Mouse (Mus musculus) retina, postnatal 7 days (tissue): ENCODE results near the gene Wnt9a.
"Not testable (repeated sequence)": the region's sequence is repeated elsewhere in the genome, so short reads cannot be mapped to it uniquely, and the experiment has no call there.

Source experiments
- DNase-seq: peaks from one replicate; pipeline ENCODE4 v3.0.0-alpha.2; 2012; ENCODE audit warnings: low read depth, low spot score

Gene Wnt9a

DNA sequence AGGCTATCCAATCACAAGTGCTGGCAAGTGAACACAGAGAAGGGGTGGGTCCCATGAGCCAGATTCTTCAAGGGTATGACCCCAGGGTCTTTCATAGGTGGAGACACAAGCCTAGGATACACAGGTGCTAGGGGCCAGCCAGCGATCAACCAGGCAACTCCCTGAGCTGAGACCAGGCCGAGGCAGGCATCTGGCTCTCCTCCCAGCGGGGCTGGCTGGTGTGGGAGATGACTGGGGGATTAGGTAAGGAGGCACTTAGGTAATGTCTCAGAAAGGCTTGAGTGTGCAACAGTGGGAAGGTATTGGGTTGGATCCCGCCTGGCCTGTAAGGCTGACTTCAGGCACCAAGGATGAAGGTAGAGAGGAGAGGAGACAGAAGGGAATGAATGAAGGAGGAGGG, 28.4 kb downstream of the Wnt9a start:
- DNase-seq, result no peak

DNA sequence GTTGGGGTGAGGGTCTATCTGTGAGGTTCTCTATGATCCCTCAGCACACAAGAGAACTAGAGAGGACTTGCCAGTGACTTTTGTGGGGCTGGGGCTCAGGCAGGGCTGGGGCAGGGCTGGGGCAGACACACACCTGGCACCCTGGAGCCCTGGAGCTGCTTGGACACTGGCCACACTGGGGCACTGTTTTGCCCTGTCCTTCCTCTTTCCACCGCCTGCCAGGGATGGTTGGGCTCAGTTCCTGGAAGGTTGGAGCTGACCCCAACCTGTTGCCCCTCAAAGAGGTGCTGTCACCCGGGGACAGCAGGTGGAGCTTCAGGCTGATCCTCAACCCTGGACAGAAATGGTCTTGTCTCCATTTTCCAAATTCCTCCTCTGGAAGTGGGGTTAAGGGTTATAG, 29.2 kb downstream of the Wnt9a start:
- DNase-seq, result no peak

DNA sequence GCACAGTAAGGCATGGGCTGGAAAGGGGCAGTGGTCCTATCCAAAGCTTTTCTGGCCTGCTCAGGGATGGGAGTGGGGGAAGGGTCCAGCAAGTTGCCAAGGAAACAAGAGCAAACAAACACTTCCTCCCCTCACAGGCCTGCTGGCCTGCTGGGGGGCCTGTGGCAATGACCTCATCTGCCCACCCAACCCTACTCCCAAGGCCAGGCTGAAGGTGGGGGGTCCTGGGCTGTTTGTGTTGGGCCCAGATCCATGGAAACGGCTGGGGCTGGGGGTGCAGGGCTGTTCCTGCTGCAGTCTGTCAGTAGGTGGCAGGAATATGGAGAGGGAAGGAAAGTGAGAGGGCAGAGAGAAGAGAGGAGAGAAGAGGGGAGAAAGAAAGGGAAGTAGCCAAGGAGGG, 29.7 kb downstream of the Wnt9a start:
- no peak for DNase-seq

DNA sequence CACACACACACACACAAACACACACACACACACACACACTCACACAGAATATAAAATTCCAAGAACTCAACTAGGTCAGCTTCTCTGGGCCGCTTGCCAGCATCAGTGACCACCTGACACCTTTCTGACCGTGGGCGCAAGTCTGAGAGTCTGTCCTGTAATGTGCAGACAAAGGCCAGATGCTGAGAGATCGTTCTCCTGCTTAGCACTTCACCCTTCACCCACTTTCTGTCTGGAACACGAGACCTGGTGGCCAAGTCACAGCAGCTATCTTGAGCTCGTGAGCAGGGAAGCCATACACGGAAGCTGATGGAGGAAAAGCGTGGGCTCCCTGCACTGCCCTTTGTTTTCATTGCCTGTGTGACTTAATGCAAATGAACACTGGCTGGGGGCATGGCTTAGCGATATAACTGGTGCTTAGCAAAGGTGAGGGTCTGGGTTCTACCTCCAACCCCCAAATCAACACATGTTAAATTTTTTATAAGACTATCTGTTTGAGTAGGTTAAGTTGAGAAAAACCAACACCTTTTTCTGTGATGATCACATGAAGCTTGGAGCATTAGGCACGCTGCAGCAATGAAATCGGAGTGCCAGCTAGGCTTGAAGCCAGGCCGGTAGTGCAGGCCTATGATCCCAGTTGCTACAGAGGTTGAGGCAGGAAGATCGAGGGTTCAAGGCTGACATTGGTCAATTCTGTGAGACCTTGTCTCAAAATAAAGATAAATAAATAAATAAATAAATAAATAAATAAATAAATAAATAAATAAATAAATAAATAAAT, 31.4 kb downstream of the Wnt9a start:
- no peak for DNase-seq

DNA sequence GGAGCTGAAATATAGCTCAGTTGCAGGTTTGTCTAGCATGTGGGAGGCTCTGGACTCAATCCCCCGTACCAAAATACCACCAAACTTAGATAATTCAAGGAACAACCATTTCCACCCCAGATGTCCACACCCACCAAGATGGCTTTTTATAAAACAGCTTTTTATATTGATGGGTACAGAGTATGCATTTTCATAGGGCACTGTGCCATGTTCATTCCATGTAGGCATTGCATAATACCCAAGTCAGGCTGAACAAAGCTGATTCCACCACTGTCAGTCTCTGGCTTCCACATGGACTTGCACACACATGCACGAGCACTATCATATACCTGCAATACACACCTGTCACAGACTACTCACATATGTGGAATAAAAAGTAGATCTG, 32.0 kb downstream of the Wnt9a start:
- DNase-seq, result no peak

DNA sequence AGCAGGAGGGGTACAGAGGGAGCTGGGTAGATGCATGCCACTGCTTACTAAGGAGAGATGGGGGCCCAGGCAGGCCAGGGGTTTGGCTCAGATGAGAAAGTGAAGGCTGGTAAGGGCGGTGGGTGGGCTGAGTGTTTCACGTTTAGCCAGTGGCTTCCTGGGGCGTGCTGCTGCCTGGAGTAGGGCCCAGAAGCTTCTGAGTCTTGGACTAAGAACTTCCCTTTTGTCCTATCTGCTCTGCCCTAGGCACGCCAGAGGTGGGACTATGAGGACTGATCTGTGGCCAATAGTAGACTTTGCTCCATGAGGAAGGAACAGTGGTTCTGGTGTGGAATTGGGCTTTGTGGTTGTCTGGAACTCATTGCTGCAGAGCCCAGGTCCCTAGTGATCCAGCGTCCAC, 36.2 kb downstream of the Wnt9a start:
- no peak for DNase-seq

DNA sequence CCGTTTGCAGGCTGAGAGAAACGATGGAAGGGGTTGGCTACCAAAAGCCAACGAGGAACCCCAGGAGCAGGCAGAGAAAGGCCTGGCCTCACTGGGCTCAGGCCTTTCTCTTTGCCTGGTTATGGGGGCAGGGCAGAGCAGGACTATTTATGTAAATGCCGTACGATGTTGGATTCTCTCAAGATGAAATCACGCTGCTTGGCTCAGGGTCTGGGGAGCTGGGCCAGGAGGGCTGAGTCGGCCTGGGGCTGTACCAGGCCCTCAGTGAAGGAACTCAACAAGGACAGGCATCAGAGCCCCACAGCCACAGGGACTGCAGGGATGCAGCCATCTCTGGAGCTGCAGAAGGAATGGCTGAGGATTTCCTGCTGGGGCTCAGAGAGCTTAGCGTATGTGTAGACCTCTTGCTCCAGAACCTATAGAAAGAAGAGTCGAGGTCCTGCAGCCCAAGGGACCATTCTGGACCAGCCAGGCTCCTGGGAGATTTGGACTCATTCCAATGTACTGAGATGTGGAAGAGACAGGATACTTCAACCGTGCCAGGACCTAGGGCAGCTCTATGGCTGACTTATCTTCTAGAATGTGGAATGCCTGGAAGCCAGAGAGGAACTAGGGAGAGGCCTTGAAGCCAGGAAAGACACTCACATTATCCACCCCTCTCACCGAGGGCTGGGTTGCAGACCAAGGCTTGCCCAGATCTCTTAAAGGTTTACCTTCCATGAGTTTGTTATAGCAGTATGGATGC, 39.6 kb downstream of the Wnt9a start:
- no peak for DNase-seq

DNA sequence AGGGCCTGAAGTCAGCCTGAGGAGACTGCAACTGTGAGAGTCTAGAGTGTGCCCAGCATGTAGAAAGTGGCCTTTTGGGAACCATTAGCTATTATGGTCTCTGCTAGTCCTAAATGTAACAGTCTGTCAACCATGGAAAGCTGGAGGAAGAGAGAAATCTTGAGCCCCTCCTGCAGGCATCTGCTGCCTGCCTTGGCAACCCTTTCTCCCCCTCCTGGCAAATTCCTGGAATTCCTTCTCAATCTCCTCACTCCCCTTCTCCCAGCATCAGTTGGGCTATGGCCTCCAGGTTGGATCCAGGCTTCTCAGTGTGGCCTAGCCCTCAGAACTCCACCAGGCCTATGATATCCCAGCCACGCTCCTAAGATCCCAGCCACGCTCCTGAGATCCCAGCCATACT, 43.6 kb downstream of the Wnt9a start:
- no peak for DNase-seq

DNA sequence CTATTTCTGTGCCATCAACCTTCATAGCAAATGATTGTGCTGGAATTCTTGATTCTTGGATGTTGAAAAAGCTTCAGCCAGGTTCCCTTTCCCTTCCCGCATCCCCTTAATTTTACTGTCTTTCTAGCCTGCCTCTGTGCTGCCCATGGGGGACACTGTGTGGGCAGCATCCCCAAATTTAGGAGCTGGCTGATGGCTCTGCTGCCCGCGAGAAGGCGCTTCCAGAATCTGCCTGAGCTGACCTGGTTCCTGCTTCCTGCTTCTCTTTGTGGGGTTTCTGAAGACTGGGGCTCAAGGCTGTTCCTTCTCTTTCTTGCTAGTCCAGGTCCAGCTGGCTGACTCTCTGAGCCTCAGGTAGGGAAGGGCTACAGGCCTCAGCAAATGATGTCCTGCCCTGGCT, 48.1 kb downstream of the Wnt9a start:
- no peak for DNase-seq

DNA sequence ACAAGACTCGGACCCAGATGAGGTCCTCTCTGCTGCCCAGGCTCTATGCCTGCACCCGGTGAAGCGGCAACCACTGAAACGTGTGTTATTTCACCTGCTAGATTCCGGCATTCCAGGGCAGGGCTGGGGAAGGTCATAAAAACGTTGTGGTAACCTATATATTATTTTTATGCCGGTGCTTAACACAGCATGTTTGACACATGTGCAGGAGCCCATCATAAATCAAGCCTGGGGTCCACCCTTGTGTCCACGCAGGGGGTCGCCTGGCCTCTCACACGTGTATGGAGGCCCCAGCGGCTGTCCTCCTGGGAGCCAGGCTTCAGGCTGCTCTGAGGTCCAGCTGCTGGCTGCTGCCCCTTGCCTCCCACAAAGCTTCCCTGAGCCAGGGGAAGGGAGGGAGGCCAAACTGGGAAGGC, 50.2 kb downstream of the Wnt9a start:
- no peak for DNase-seq

DNA sequence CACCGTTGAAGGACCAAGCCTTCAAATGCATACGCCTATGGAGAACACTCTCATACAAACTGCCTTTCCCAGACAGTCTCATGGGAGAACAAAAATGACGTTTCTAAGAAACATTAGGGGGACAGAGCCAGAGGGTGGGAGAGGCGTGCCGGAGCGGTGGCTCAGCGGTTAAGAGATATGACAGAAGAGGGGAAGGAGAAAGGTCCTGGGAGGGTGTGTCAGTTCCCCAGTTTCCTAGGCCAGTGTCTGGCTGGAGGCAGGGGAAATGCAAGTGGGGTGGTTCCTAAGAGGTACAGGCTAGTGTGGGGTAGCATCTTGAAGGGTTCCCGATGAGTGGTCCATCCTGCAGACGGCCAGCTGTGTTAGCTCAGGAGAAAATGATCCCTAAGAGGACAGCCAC, 54.6 kb downstream of the Wnt9a start:
- no peak for DNase-seq

DNA sequence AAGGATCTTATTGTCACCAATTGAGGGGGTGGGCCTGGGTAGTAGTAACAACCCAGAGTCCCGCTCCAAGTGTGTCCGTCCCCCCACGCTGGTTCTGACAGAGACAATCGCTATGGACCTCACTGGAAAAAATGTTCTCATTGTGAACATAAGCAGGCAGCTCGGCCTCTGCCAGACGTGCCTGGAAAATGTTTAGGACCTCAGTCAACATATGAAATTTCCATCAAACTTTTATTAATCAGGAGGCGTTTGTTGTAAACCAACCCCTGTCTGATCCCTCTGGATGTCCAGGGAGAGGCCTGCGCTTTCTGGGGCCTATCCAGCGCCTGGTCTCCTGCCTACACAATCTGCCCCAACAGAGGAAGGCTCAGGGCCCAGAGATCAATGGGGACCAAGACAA, 57.3 kb downstream of the Wnt9a start:
- DNase-seq, result no peak

DNA sequence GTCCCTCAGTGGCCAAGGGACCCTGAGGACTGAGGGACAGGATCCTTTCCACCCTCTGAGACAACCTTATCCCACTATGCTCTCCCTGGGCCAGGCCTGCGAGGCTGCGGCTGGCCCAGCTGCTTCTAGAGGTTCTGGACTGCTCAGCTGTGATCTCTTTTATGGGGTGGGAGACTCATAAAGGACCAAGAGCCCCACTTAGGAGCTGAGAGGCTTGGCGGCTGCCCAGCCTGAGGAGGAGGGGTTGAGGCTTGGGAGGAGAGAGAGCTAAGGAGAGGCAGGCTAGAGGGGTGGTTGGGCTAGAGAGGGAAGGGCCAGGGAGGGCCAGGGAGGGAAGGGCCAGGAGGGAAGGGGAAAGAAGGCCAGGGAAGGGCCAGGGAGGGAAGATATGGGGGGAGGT, 57.7 kb downstream of the Wnt9a start:
- DNase-seq, result no peak

DNA sequence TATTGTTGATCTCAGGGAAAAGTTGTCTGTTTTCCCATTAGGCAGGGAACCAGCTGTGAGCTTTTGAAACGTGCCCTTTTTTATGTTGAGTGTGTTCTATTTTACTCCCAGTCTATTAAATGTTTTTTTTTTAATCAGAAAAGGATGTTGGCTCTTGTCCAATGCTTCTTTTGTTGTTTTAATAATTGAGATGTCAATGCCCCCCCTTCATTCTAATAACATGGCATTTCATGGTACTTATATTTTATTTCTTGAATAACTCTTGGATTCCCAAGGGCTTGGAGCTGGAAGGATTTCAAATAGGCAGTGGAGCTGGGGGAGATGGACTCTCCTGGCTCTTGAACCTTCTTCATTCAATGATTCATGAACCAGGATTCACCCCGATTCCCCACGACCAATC, 59.3 kb downstream of the Wnt9a start:
- DNase-seq, result no peak

DNA sequence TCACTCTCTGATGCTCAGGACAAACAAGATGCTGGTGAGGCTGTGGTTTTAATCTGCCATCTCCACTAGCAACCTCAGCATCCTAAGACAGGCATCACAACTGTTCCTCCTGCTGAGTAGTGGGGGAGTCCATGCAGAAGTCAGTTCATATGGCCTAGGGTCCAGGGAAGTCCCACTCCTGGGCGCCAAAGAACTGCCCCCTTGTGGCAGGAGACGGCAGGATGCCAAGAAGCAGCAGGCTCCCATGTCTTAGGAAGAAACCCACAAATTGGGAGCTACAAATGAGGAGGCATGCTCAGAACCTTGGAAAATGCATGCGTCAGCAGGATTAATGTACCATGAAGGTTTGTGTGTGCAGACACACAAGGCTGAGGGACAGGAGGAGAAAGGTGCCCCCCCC, 59.9 kb downstream of the Wnt9a start:
- no peak for DNase-seq

DNA sequence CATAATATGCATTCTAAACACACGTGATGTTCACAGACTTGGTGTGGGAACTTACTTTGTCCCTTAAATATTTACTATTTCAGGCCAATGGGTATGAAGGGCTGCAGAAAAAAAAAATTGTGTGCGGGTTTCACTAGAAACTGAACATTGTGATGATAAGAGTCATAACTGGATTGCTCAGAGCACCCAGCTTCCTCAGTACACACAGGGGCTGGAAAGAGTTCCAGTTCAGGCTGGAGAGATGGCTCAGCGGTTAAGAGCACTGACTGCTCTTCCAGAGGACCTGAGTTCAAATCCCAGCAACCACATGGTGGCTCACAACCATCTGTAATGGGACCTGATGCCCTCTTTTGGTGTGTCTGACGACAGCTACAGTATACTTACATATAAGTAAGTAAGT, 61.2 kb downstream of the Wnt9a start:
- not testable (repeated sequence) for DNase-seq

DNA sequence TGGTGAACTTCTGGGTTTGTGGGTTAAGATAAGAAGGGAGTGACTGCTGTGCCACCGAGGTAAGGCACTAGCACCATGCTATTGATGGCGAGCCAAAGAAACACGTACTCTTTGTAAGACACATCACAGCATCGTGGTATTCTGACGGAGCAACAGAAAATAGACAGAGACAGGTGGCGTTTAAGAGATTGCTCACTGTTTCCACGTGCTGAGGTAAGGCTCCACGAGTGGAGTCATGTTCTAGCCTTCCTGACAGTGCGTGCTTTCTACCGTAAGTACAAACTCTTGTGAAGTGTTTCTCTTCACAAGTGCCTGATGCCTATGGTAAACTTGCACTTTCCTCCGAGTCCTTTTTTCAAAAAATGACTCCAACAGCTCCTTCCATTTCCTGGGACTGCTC, 63.1 kb downstream of the Wnt9a start:
- DNase-seq, result no peak

DNA sequence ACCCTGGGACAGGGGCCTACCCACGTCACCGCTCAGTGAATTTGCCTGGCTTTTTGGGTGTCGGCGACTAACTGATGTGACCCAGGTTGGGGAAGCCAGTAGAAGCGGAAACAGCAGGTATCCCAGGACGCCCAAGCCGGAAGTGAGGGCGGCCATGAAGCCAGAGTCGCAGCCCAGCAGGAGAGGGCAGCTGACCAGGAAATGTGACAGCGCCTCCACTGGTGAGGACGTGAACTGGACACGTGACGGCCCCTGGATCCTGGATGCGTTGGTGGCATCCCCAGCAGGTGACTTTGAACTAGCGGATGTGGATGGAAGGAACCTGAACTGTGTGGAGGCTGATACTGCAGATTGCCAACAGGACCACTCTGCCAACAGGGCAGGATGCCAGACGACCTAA, 68.7 kb downstream of the Wnt9a start, which contains the start of gene Prss38:
TSS of gene Prss38 (minus strand) at position 183 of the 400 bp plus-strand sequence.
- no peak for DNase-seq

DNA sequence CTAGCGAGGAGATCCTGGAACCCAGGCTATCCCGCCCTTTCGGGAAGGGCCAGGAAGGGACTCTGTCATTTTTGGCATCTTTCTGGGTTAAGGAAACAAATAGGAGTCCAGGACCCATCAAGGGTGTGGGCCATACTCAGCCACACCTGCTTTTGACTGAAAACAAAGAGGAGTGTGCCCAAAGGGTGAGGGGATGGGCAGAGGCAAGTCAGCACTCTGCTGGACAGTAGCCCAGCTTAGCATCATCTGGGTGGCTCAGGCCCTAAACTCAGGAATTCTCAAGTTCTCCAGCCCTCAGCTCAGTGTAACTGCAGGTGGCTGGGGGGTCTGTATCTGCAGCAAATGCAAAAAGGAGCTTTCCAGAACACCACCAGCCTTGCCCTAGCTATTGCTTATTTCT, 71.3 kb downstream of the Wnt9a start:
- DNase-seq, result no peak

DNA sequence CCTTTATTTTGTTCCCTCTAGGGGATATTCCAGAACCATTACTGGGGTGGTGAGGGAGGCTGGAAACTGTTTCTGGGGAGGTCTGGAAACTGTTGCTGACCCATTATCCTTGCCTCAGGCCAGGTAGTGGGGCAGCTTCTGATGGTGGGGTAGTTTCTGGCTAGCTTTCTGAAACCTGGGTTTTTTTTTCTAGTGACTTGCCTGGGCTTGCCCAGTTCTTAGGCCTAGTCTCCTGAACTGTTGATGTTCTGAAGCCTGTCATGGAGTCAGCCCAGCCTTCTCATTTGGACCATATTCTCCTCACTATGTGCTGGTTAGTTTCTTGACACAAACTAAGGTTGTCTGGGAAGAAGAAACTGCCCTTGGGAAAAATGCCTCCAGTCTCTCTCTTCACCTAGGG, 72.8 kb downstream of the Wnt9a start:
- DNase-seq, result no peak
